Mouse (Mus musculus) CD4-positive helper T cell, adult 2 months (primary cell): ENCODE measurements around the gene Myo18b.

Experiments
- DNase-seq: peaks from one replicate; pipeline ENCODE4 v3.0.0-alpha.2; 2012; ENCODE audit warnings: low read depth, missing footprints, low spot score

Gene Myo18b

DNA sequence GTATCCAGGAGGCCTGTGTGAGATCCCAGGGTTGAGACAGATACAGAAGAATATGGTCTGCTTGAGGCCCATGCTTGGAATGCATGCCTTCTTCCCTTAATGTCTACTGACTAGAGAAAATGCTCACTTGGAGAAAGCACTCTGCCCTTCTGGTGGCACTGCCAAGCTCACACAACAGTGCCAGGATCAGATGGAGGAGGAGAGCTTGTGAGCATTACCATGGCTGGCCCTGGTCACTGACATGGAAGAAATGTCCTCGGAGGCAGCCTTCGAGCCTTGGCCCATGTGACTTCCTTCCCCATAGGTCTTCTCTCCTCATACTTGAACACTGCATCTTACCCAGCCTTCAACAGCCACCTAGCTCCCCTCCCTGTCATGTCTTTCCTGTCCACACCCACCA is 216.9 kb downstream of the Myo18b start:
- no peak for DNase-seq

DNA sequence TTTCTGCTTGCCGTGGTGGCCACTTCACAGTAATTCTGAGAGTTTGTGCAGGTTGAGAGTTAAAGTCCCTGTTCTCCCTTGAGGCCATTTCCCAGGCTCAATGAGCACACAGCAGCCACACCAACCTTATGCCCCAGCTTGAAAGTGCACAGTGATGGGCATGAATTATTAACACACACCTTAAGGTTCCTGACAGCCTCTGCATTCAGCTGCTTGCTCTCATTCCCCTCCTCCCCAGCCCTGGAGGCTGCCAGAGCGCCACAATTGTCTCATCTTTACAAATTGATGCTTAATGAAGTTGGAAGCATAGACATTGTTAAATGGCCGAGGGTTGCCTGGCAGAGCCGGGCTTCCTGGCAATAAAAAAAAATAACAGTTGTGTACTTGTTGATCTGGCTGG is 218.0 kb downstream of the Myo18b start:
- no peak for DNase-seq

GRCm38 (mm10) chr5:112674806-112675205 is 221.4 kb downstream of the Myo18b start:
- DNase-seq = no peak

DNA sequence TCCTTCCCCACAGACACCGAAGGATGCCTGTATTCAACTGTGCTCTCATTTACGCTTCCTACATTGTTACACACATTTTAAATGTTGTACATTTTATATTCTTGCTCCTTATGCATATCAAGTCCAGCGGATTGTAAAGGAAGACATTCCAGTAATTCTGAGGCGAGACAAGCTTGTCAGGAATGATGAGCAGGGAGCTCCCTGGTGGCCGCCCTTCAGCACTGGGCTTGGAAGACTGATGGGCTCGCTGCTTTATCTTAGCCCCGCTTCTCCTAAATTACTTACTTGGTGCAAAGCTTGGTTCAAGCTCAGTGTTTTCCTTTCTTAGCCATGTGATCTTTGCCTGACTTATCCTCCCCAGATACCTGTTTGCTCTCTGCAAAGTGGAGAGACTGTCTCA is 223.7 kb downstream of the Myo18b start:
- no peak for DNase-seq

DNA sequence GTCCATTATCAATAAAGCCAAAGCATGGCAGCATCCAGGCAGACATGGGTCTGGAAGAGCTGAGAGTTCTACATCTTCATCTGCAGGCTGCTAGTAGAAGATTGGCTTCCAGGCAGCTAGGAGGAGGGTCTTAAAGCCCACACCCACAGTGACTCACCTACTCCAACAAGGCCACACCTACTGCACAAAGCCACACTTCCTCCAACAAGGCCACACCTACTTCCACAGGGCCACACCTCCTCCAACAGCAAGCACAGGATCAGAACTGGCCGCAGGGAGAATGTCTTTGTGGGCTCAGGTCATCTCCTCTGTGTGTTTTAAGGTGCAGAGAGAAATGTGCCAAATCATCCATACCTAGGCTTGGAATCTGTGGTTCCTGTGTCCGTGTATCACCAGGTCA is 224.2 kb downstream of the Myo18b start:
- no peak for DNase-seq

DNA sequence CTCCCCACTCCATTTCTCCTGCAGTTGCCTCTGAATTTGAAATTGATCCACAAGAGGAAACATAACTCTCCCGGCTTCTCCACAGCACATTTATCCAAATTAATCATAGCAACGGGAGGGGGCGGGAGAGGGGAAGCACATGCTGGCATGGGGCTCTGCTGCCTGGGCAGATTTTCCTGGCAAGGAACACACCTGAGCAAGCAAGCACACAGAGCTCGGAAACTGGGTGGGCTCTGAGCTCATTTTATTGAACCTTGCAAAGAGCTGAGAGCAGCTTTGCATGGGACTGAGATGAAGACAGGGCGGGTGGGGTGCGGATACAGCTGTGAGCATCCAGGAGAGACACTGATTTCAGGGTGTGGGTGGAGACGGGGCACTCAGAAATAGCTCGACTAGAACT is 229.0 kb downstream of the Myo18b start:
- DNase-seq = no peak

DNA sequence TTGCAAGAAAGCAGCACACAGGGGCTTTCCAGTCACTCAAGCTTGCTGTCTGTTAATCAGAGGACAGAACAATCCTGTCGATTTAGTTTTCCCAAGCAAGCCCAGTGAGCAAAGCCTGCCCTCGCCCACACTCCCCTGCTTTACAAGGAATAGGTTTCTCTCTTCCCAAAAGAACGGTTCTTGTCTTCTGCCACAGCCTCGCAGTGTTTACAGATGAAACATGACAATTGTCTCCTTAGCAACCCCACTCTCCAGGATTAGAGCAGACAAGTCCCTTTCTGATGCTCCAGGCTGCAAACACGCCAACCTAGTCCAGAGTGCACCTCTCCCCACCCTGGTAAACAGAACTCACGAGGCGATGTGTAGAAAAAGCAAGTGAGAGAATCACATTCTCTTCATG is 230.5 kb downstream of the Myo18b start:
- DNase-seq = no peak

GRCm38 (mm10) chr5:112663701-112664100 is 232.5 kb downstream of the Myo18b start:
- DNase-seq = no peak

DNA sequence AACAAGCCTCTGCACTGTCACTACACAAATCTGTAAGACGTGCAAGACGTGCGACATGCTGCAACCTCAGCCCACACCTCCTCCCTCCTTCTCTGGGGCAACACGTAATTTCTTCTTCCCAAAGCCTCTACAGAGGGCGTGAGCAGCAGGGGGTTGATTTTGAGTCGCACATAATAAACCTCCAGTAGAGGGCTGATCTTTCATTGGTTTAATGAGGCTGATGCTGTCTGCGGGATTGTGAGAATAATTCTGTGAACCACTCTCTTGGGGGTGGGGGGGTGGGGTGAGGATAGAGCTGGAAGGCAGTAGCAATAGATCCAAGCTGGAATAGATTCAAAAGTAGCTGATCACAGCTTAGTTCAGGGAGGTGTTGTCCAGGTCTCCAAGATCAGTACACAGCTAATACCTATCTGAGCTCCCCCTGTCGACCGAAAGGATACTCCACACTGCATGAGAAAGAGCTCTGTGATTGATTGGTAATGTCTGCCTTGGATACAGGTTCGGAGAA is 235.2 kb downstream of the Myo18b start:
- DNase-seq = no peak

- no peak for DNase-seq
These were observed 236.9 kb downstream of the Myo18b start for GRCm38 (mm10) chr5:112659295-112659694.

DNA sequence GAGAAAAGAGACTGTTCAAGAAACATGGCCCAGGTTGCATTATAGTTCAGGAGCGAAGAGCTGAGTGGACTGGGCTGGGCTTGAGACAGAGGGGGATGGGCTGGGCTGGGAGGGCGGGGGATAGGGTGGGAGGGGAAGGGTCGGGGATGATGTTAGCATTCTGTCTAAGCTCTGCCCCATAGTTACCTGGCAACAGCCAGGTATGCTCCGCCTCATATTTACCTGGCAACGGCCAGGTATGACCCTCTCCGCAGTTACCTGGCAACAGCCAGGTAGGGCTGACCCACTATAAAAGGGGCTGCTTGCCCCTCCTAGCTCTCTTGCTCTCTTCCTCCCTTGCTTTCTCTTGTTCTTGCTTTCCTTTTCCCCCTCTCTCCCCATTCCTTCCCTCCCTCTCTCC is 239.4 kb downstream of the Myo18b start:
- no peak for DNase-seq

- no peak for DNase-seq
These were observed 240.1 kb downstream of the Myo18b start for GRCm38 (mm10) chr5:112655986-112656541.

GRCm38 (mm10) chr5:112655529-112655928 is 240.6 kb downstream of the Myo18b start:
- DNase-seq = no peak

- no peak for DNase-seq
These were observed 244.1 kb downstream of the Myo18b start for GRCm38 (mm10) chr5:112652036-112652435.

- DNase-seq = no peak
These were observed 246.9 kb downstream of the Myo18b start for GRCm38 (mm10) chr5:112649164-112649702.

DNA sequence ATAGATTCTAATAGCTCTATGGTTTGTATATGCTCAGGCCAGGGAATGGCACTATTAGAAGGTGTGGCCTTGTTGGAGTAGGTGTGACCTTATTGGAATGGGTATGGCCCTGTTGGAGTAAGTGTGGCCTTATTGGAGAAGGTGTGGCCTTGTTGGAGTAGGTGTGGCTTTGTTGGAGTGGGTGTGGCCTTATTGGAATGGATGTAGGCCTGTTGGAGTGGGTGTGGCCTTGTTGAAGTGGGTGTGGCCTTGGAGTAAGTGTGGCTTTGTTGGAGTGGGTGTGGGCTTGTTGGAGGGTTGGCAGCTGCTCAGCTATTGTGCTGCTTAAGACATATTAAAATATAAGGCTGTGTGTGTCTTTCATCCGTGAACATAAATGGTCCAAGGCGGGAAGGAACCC is 249.3 kb downstream of the Myo18b start:
- no peak for DNase-seq

GRCm38 (mm10) chr5:112645535-112645934 is 250.6 kb downstream of the Myo18b start:
- DNase-seq = no peak

DNA sequence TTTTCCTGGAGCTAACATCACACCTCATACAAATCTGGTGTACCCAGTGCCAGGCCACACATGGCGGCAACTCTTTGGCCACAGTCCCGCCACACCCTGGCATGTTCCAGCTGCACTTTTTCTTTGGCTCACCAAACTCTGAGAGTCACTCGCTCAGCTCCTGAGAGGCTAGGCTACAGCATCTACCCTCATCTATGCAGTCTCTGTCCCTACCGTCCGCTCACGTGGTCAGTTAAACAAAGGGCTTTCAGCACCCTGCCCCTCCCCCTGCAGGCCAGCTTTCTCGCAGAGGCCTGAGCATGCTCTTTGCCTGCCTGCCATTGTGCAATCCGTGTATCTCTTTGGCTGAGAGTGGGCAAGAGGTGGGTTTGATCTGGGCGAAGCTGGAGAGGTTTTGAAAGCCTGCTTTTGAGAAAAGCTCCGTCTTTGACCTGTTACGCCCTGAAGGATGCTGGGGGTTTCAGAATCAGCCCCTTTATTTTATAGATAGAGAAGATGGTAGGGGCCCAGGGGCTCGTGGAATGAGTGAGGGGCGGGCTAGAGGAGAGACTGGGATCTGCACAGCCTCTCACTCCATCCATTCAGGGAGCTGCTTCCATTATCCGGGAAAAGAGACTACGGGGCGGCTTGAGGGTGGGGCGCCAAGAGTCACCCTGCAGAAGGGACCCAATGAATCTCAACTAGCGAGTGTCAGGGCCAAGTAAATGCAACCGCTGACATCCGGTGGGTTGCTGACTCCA is 252.5 kb downstream of the Myo18b start:
- DNase-seq = no peak

DNA sequence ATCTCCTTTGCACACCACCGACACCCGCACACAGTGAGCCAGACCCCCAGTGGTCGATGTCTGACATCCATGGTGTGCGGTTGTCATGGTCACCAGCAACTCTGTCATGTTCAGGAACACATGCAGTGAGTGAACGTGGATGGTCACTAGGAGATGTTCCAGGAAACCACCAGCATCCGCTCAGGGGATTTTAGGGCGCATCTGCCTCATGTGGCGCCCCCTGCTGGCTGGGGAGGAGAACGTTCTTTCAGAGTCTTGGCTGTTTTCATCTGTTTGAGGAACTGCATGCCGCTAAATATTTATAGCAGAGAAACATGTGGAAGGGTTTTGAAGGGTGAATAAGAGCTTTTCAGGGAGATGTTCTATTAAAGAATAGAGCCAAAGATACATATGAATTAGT is 253.4 kb downstream of the Myo18b start:
- DNase-seq = no peak

- DNase-seq = no peak
These were observed 254.4 kb downstream of the Myo18b start for GRCm38 (mm10) chr5:112641770-112642169.

GRCm38 (mm10) chr5:112641131-112641530 is 255.0 kb downstream of the Myo18b start:
- DNase-seq = no peak

DNA sequence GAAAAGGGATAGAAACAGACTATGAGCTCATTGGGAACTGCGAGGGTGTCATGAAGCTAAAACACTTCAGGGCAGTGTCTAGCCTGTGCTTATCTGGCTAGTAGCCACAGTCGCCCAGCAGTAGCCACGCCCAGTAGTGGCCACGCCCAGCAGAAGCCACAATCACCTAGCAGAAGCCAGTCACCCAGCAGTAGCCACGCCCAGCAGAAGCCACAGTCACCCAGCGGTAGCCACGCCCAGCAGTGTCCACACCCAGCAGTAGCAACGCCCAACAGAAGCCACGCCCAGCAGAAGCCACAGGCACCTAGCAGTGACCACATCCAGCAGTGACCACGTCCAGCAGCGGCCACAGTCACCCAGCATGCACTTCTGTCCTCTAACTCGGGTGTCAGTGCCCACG is 255.5 kb downstream of the Myo18b start:
- peak; percentile 5 for DNase-seq
